Mouse (Mus musculus) layer of hippocampus, adult 2 months (tissue): ENCODE data around the gene Arg2. TPM values are rescaled to one million over a fixed set of nuclear protein-coding genes. Genes with fewer than 3 reads are reported as not detected.
"Not testable (repeated sequence)": the region's sequence is repeated elsewhere in the genome, so short reads cannot be mapped to it uniquely, and the experiment has no call there.

Experiments used
- DNase-seq, 2 experiments: peaks; one replicate each; pipeline ENCODE4 v3.0.0; 2022; ENCODE audit warnings: low spot score in 2 of 2
- H3K27ac ChIP-seq: fragments of 200-600 bp; 2 replicates; pipeline ENCODE4 v1.8.1; 2022
- H3K4me3 ChIP-seq: fragments of 200-600 bp; 2 replicates; pipeline ENCODE4 v1.8.1; 2022; ENCODE audit warnings: mild to moderate bottlenecking
- CTCF ChIP-seq: fragments of 200-600 bp; conservative IDR thresholded peaks from 2 replicates; pipeline ENCODE4 v1.8.1; 2022; ENCODE audit warnings: antibody characterized with exemption, mild to moderate bottlenecking, moderate library complexity
- total RNA-seq, 2 experiments: library from RNA; stranded (reverse); gene quantifications; 2 replicates each; pipeline ENCODE4 v1.2.3; 2021

The Arg2 gene
- total RNA-seq, 2 experiments from 2014 or later, result 3.6 to 4.0 TPM

GRCm38 (mm10) chr12:79175998-79176397 is 45.4 kb downstream of the Arg2 start:
- DNase-seq, result no peak
- H3K4me3 ChIP-seq, result no peak overlapping the region
- no peak overlapping the region for H3K27ac ChIP-seq
- no peak for TF ChIP-seq CTCF

GRCm38 (mm10) chr12:79185160-79185559 is 54.6 kb downstream of the Arg2 start:
- not testable (repeated sequence) for DNase-seq, H3K4me3 ChIP-seq, H3K27ac ChIP-seq

GRCm38 (mm10) chr12:79190931-79191673 is 60.5 kb downstream of the Arg2 start:
- Histone ChIP-seq H3K27ac (peak overlapping the region; percentile 34), H3K4me3 (peak overlapping the region; percentile 83)
- peak; percentile 54 for TF ChIP-seq CTCF
- peak; percentile 49 to 70 for DNase-seq

GRCm38 (mm10) chr12:79191701-79192100 is 61.1 kb downstream of the Arg2 start:
- Histone ChIP-seq H3K27ac (peak overlapping the region; percentile 34), H3K4me3 (peak overlapping the region; percentile 83)
- TF ChIP-seq CTCF, result peak; percentile 82
- peak; percentile 66 to 72 for DNase-seq

- TF ChIP-seq CTCF, result no peak
- Histone ChIP-seq H3K4me3 (peak within 1 kb of the TSS; percentile 83), H3K27ac (peak within 1 kb of the TSS; percentile 34)
- no peak for DNase-seq
Measured at GRCm38 (mm10) chr12:79192193-79192592, 61.6 kb downstream of the Arg2 start, which contains the start of gene Rdh11. TSS of gene Rdh11 (minus strand) at chr12:79192293.

- Histone ChIP-seq H3K4me3 (no peak overlapping the region), H3K27ac (no peak overlapping the region)
- DNase-seq, result peak; percentile 65 to 72
- TF ChIP-seq CTCF, result peak; percentile 88
Measured at GRCm38 (mm10) chr12:79193441-79193840, 62.9 kb downstream of the Arg2 start.

GRCm38 (mm10) chr12:79197105-79197504 is 66.5 kb downstream of the Arg2 start:
- H3K4me3 ChIP-seq, result no peak overlapping the region
- no peak for TF ChIP-seq CTCF
- H3K27ac ChIP-seq, result no peak overlapping the region
- peak in 1 of 2 experiments; percentile 49 for DNase-seq

- no peak for TF ChIP-seq CTCF
- no peak for DNase-seq
Measured at GRCm38 (mm10) chr12:79201882-79202281, 71.3 kb downstream of the Arg2 start.

More at GRCm38 (mm10) chr12:79201882-79202281, 71.3 kb downstream of the Arg2 start:
- Histone ChIP-seq H3K4me3 (no peak overlapping the region), H3K27ac (no peak overlapping the region)

Other genes with a start within 250 kb of the Arg2 start
- gene Plek2, start 223.8 kb upstream of the Arg2 start, total RNA-seq, result under 1 TPM in 1 of 2 experiments, not detected in 1; 0.23 TPM
- gene Tmem229b, start 123.2 kb upstream of the Arg2 start, total RNA-seq, result 10 to 100 TPM; 27.2 TPM
- gene Plekhh1, start 101.6 kb upstream of the Arg2 start, total RNA-seq, result 10 to 100 TPM; 15.3 to 16.1 TPM
- gene Pigh, start 41.1 kb upstream of the Arg2 start, total RNA-seq, result 10 to 100 TPM in 1 of 2 experiments, 1 to 10 TPM in 1; 9.8 to 12.6 TPM
- 100 to 1,000 TPM; 162 to 167 TPM for gene Vti1b, start 41.9 kb downstream of the Arg2 start, total RNA-seq
- 10 to 100 TPM; 17.0 to 20.5 TPM for gene Rdh11, start 61.5 kb downstream of the Arg2 start, total RNA-seq
- gene Rdh12, start 78.1 kb downstream of the Arg2 start, total RNA-seq, result 1 to 10 TPM; 2.3 to 2.4 TPM
- 10 to 100 TPM; 34.2 to 40.9 TPM for gene Zfyve26, start 165.5 kb downstream of the Arg2 start, total RNA-seq
- gene Rad51b, start 166.5 kb downstream of the Arg2 start, total RNA-seq, result under 1 TPM in 1 of 2 experiments, not detected in 1; 0.18 TPM